Comparison of ENCODE assay signal across 23 mouse cellular contexts in genomic region chr12:35013950-35014349, GRCm38 (mm10). TPM values are rescaled to one million over a fixed set of nuclear protein-coding genes. Genes with fewer than 3 reads are reported as not detected.
"Had no signal": no experiment of that assay in that cellular context is flagged by ENCODE, and none has a peak within 500 bp of the region (broad histone marks: within the 10 kb centered on the region; RNA-seq: fewer than 3 reads in every experiment).

No protein-coding gene starts in this region.

- H3K27ac ChIP-seq: liver, embryonic 15.5 days; lung, embryonic 15.5 days; macrophage; midbrain, embryonic 10.5 days; midbrain, embryonic 13.5 days; midbrain, embryonic 15.5 days; neural tube, embryonic 13.5 days; neural tube, embryonic 15.5 days had no signal

- H3K27me3 ChIP-seq: liver, embryonic 15.5 days; lung, embryonic 15.5 days; midbrain, embryonic 15.5 days; neural tube, embryonic 13.5 days; neural tube, embryonic 15.5 days had no signal

- ATAC-seq: liver, postnatal 0 days; lung, postnatal 0 days; midbrain, embryonic 13.5 days; midbrain, embryonic 15.5 days had no signal

- H3K4me1 ChIP-seq: liver, embryonic 15.5 days; lung, embryonic 15.5 days; midbrain, embryonic 15.5 days had no signal

- DNase-seq: liver, postnatal 0 days; lung, adult 2 months; lung, postnatal 14 days; lung, postnatal 36 days; right cerebral cortex, postnatal 14 days; thymus, adult 18-20 months; thymus, postnatal 14 days; thymus, postnatal 36 days had no signal

- H3K4me3 ChIP-seq: liver, embryonic 15.5 days; lung, embryonic 15.5 days; midbrain, embryonic 10.5 days; midbrain, embryonic 13.5 days; midbrain, embryonic 15.5 days; myocyte; neural tube, embryonic 13.5 days; neural tube, embryonic 15.5 days had no signal

- H3K9ac ChIP-seq: liver, embryonic 15.5 days; liver, postnatal 0 days; lung, embryonic 15.5 days; midbrain, embryonic 13.5 days; midbrain, embryonic 15.5 days; neural tube, embryonic 13.5 days; neural tube, embryonic 15.5 days had no signal

- H3K36me3 ChIP-seq: liver, embryonic 15.5 days; lung, embryonic 15.5 days; midbrain, embryonic 10.5 days; midbrain, embryonic 13.5 days; midbrain, embryonic 15.5 days; neural tube, embryonic 13.5 days; neural tube, embryonic 15.5 days had no signal

RNA-seq across cellular contexts. Expression of gene Prps1l1, which starts 29.4 kb away (rescaled TPM):
- total RNA-seq: megakaryocyte-erythroid progenitor cell, adult 5-6 weeks had no signal
- polyA plus RNA-seq: liver, embryonic 15.5 days; liver, postnatal 0 days; lung, adult 2 months; lung, embryonic 15.5 days; lung, postnatal 0 days; macrophage; midbrain, embryonic 10.5 days; midbrain, embryonic 15.5 days; myocyte; neural tube, embryonic 11.5 days; neural tube, embryonic 13.5 days; neural tube, embryonic 15.5 days; stomach, embryonic 14.5 days; stomach, embryonic 16.5 days; thymus, postnatal 0 days had no signal
